Comparison of ENCODE assay signal across 7 mouse cellular contexts in genomic region chr5:118027698-118028190, GRCm38 (mm10). TPM values are rescaled to one million over a fixed set of nuclear protein-coding genes. Genes with fewer than 3 reads are reported as not detected.
DNase-seq lines count a peak whose midpoint lies in the region; ATAC-seq lines count a peak whose summit lies in the region.

Tesc (plus strand) TSS chr5:118027743.

- H3K36me3 ChIP-seq in heart, embryonic 12.5 days = no peaks in the 10 kb centered on the region
- no peaks in the 10 kb centered on the region for H3K36me3 ChIP-seq in midbrain, embryonic 15.5 days (replicated peaks)

- H3K9ac ChIP-seq in heart, embryonic 12.5 days = peak within 1 kb of the TSS; percentile 72
- H3K9ac ChIP-seq in midbrain, embryonic 15.5 days = peak within 1 kb of the TSS; percentile 51

- no peak for ATAC-seq in heart, embryonic 12.5 days (ENCODE audit: insufficient number of reproducible peaks, low FRiP score)
- peak; percentile 53; the same call in 1 of the 2 replicates for ATAC-seq in midbrain, embryonic 15.5 days (replicated peaks)

- peak within 1 kb of the TSS; percentile 99 for H3K4me2 ChIP-seq in heart, embryonic 12.5 days
- peak within 1 kb of the TSS; percentile 100 for H3K4me2 ChIP-seq in midbrain, embryonic 15.5 days

- H3K4me1 ChIP-seq in heart, embryonic 12.5 days (replicated peaks) = peaks cover 52% of the 10 kb centered on the region
- peaks cover 36% of the 10 kb centered on the region for H3K4me1 ChIP-seq in midbrain, embryonic 15.5 days

- no peaks in the 10 kb centered on the region for H3K9me3 ChIP-seq in heart, embryonic 12.5 days (replicated peaks)
- H3K9me3 ChIP-seq in midbrain, embryonic 15.5 days = no peaks in the 10 kb centered on the region

- H3K27ac ChIP-seq in heart, embryonic 12.5 days (ENCODE audit: poor library complexity, severe bottlenecking) = no peak within 1 kb of the TSS
- H3K27ac ChIP-seq in midbrain, embryonic 15.5 days = no peak within 1 kb of the TSS

- peak within 1 kb of the TSS; percentile 67 for H3K4me3 ChIP-seq in heart, embryonic 12.5 days
- H3K4me3 ChIP-seq in midbrain, embryonic 15.5 days = peak within 1 kb of the TSS; percentile 76

- under 1% methylated on average over 63 of the region's 63 CpGs for WGBS in heart, embryonic 12.5 days
- WGBS in midbrain, embryonic 15.5 days = under 1% methylated on average over 63 of the region's 63 CpGs

- DNase-seq in right cerebral cortex, adult 18-20 months = peak; percentile 52
- DNase-seq in right cerebral cortex, postnatal 36 days (ENCODE audit: low spot score in 2 of 2) = no peak
- peak; percentile 74 for DNase-seq in cerebellum, adult 11-12 months
- no peak for DNase-seq in layer of hippocampus, postnatal 14 days (ENCODE audit: low spot score in 2 of 2)
- DNase-seq in Muller cell, postnatal 12 days (ENCODE audit: inconsistent ontology term) = no peak

- peaks cover 52% of the 10 kb centered on the region for H3K27me3 ChIP-seq in heart, embryonic 12.5 days (replicated peaks)
- H3K27me3 ChIP-seq in midbrain, embryonic 15.5 days (replicated peaks) = peaks cover 47% of the 10 kb centered on the region

RNA-seq across cellular contexts. Expression of gene Tesc, which starts in this region (rescaled TPM):
- polyA plus RNA-seq in heart, embryonic 12.5 days (2016; fragmentation: Nextera tagmentation; extraction: Ambion mirVana) = 17.3 and 20.4 TPM in 2 replicates
- 10 to 100 TPM; 70.1 to 74.1 TPM for total RNA-seq in layer of hippocampus, postnatal 14 days (2021)
- 6.5 and 7.9 TPM in 2 replicates for polyA plus RNA-seq in midbrain, embryonic 15.5 days (2015; fragmentation: Nextera tagmentation; extraction: Ambion mirVana)

Comparison
In these comparisons a context has a peak if more than half of its experiments do, and no peak if none do; other contexts are left out.
1. DNase-seq: peak in right cerebral cortex, adult 18-20 months (single experiment) and cerebellum, adult 11-12 months (single experiment); none in right cerebral cortex, postnatal 36 days (0 of 2), layer of hippocampus, postnatal 14 days (0 of 2) and Muller cell, postnatal 12 days (single experiment).